Mouse (Mus musculus) C2C12 (cell line): ENCODE results near the gene Dsp. TPM values are rescaled to one million over a fixed set of nuclear protein-coding genes. Genes with fewer than 3 reads are reported as not detected.

Experiments used
- H3K27me3 ChIP-seq: one replicate; pipeline ENCODE4 v1.6.1; 2011; ENCODE audit not compliant: control insufficient read depth, insufficient read depth, insufficient read length
- H3K36me3 ChIP-seq: one replicate; pipeline ENCODE4 v1.6.1; 2011; ENCODE audit not compliant: control insufficient read depth, insufficient read depth
- H3K4me3 ChIP-seq: one replicate; pipeline ENCODE4 v1.5.1; 2011; ENCODE audit warnings: mild to moderate bottlenecking, control low read depth; ENCODE audit not compliant: poor library complexity, insufficient read depth, severe bottlenecking
- H3K79me2 ChIP-seq: one replicate; pipeline ENCODE4 v1.6.1; 2011; ENCODE audit not compliant: control insufficient read depth, insufficient read depth
- H3K79me3 ChIP-seq: one replicate; pipeline ENCODE4 v1.6.1; 2011; ENCODE audit warnings: low read depth, control low read depth
- H3ac ChIP-seq: one replicate; pipeline ENCODE3; 2011; ENCODE audit warnings: low read depth; ENCODE audit not compliant: control insufficient read depth, insufficient read length
- CEBPB ChIP-seq: IDR thresholded peaks from one replicate; pipeline ENCODE4 v1.6.1; 2011; ENCODE audit warnings: low read depth, mild to moderate bottlenecking, control low read depth, moderate library complexity
- CTCF ChIP-seq: IDR thresholded peaks from one replicate; pipeline ENCODE4 v1.5.1; 2011; ENCODE audit not compliant: control insufficient read depth, insufficient read depth, insufficient read length
- FOSL1 ChIP-seq: IDR thresholded peaks from one replicate; pipeline ENCODE4 v1.8.0; 2011; ENCODE audit warnings: mild to moderate bottlenecking, low read length; ENCODE audit not compliant: poor library complexity, insufficient read depth, severe bottlenecking
- MAX ChIP-seq: IDR thresholded peaks from one replicate; pipeline ENCODE4 v1.6.1; 2011; ENCODE audit warnings: mild to moderate bottlenecking, control low read depth
- MYOD1 ChIP-seq: IDR thresholded peaks from one replicate; pipeline ENCODE4 v1.6.1; 2011; ENCODE audit warnings: low read depth; ENCODE audit not compliant: control insufficient read depth, insufficient read length
- MYOG ChIP-seq: IDR thresholded peaks from one replicate; pipeline ENCODE4 v1.6.1; 2011; ENCODE audit not compliant: control insufficient read depth, insufficient read length; ENCODE audit errors: extremely low read depth
- USF1 ChIP-seq: IDR thresholded peaks from one replicate; pipeline ENCODE4 v1.6.1; 2011; ENCODE audit warnings: low read depth, mild to moderate bottlenecking, control low read depth, moderate library complexity
- long read RNA-seq, 2 experiments: library from polyadenylated mRNA; unstranded; transcript quantifications; one replicate each; pipeline ENCODE4 v2.0.0; 2019 to 2020
- polyA plus RNA-seq: library from polyadenylated mRNA; unstranded; fragments of >200 nt; fragmentation: generic; extraction: Trizol; gene quantifications from one replicate; pipeline ENCODE4 v1.2.1, GENCODE M21; 2012; ENCODE audit warnings: missing spikeins

Dsp gene
- polyA plus RNA-seq: not detected
- long read RNA-seq, experiment 1: 0 reads
- long read RNA-seq, experiment 2: 0 reads

DNA sequence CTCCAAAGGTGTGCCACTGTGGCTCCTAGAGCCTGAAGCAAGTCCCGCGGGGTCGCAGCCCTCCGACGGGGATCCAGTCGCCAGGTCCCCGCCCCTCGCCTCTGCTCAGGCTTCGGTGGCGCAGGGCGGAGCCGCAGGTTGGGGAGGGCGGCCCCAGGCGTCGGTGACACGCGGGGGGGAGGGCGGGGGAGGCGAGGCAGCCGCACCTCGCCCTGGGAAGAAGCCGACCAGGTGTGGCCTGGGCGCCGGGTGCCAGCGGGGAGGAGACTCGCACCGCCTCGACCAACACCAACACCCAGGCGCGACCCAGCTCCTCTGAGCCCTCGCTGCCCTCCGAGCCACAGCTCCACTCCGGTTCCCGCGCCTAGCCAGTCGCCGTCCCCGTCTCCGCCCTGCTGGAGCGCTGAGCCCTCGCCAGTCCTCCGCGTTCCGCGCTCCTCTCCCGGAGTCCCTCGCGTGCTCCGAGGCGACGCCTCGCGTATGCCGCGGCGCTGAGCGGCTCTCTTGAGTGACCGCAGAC is at the start of gene Dsp:
Dsp (plus strand) TSS at position 226 of the 520 bp plus-strand sequence.
- Histone ChIP-seq H3ac (no peak within 1 kb of the TSS), H3K27me3 (peaks cover 14% of the 10 kb centered on the region), H3K79me3 (no peaks in the 10 kb centered on the region), H3K36me3 (no peaks in the 10 kb centered on the region), H3K4me3 (no peak within 1 kb of the TSS), H3K79me2 (no peaks in the 10 kb centered on the region)
- TF ChIP-seq MYOD1 (no peak), MAX (no peak), MYOG (no peak), CTCF (no peak), USF1 (no peak), FOSL1 (no peak), CEBPB (no peak)

- Histone ChIP-seq H3K36me3 (no peaks in the 10 kb centered on the region), H3ac (no peak overlapping the region), H3K4me3 (no peak overlapping the region), H3K79me2 (no peaks in the 10 kb centered on the region), H3K79me3 (no peaks in the 10 kb centered on the region), H3K27me3 (no peaks in the 10 kb centered on the region)
- TF ChIP-seq MYOG (no peak), MYOD1 (no peak), FOSL1 (no peak), USF1 (no peak), CTCF (no peak), MAX (no peak), CEBPB (no peak)
Measured at GRCm38 (mm10) chr13:38103406-38103805, 47.7 kb upstream of the Dsp start.

DNA sequence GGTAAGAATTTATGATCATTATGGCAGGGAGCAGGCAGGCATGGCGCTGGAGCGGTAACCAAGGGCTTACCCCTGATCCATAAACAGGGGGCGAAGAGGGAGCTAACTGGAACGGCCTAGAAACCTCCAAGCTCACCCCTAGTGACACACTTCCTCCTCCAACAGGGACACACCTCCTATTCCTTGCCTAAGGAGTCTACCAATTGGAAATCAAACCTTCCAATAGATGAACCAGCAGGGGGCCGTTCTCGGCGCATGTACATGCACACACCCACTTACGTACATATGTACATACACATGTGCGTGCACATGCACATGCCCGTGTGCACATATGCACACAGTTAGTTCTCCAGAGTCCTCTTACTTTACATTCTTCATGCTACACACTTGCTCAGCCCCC is 46.6 kb upstream of the Dsp start:
- TF ChIP-seq CTCF (no peak), MAX (no peak), USF1 (no peak)
- H3K79me3 ChIP-seq: no peaks in the 10 kb centered on the region
- no peak overlapping the region for H3K4me3 ChIP-seq
- H3K36me3 ChIP-seq: no peaks in the 10 kb centered on the region
- H3K79me2 ChIP-seq: no peaks in the 10 kb centered on the region
- no peak overlapping the region for H3ac ChIP-seq
- H3K27me3 ChIP-seq: peaks cover 3% of the 10 kb centered on the region

- no peaks in the 10 kb centered on the region for H3K36me3 ChIP-seq
- no peak overlapping the region for H3K4me3 ChIP-seq
- no peaks in the 10 kb centered on the region for H3K79me2 ChIP-seq
- H3K27me3 ChIP-seq: peaks cover 3% of the 10 kb centered on the region
- H3ac ChIP-seq: no peak overlapping the region
- TF ChIP-seq MYOG (no peak), USF1 (no peak), MYOD1 (no peak)
- no peaks in the 10 kb centered on the region for H3K79me3 ChIP-seq
Measured at GRCm38 (mm10) chr13:38109081-38109480, 42.0 kb upstream of the Dsp start.

GRCm38 (mm10) chr13:38122321-38122720 is 28.8 kb upstream of the Dsp start:
- Histone ChIP-seq H3K79me3 (no peaks in the 10 kb centered on the region), H3K79me2 (no peaks in the 10 kb centered on the region), H3K4me3 (no peak overlapping the region), H3K27me3 (peaks cover 3% of the 10 kb centered on the region), H3K36me3 (no peaks in the 10 kb centered on the region), H3ac (no peak overlapping the region)
- TF ChIP-seq CEBPB (no peak), MYOD1 (no peak), USF1 (no peak), MYOG (no peak), CTCF (no peak), MAX (no peak), FOSL1 (no peak)

DNA sequence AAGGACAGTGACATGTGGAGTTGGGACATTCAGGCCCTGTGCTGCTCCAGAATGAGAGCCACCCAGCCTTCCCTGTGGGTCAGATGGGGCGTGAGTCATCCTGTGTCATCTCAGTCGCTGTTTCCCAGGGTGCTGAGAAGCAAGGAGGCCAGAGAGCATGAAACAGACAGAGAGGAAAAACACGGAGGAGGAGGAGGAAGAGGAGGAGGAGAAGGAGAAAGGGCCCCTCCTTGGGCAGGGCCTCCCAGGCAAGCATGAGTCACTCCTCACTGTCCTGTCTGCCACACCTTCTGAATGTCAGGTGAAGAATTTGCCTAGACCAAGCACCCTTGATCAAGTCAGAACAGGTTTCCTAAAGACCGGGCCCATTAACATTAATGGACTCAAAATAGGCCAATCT is 27.4 kb upstream of the Dsp start:
- Histone ChIP-seq H3K36me3 (no peaks in the 10 kb centered on the region), H3ac (no peak overlapping the region), H3K4me3 (no peak overlapping the region), H3K79me3 (no peaks in the 10 kb centered on the region), H3K79me2 (no peaks in the 10 kb centered on the region), H3K27me3 (peaks cover 3% of the 10 kb centered on the region)
- peak; percentile 11 for TF ChIP-seq FOSL1
- no peak for TF ChIP-seq MAX
